Mouse (Mus musculus): ENCODE measurements at regions not wholly inside any gene's neighbourhood (a gene's known extent, or its start where the extent isn't known, plus 50 kb on each side); places are given as distances from the start of the nearest gene placed in this dataset.
A peak's percentile ranks its signal among the peaks of the same experiment; 100 is the strongest.

DNA sequence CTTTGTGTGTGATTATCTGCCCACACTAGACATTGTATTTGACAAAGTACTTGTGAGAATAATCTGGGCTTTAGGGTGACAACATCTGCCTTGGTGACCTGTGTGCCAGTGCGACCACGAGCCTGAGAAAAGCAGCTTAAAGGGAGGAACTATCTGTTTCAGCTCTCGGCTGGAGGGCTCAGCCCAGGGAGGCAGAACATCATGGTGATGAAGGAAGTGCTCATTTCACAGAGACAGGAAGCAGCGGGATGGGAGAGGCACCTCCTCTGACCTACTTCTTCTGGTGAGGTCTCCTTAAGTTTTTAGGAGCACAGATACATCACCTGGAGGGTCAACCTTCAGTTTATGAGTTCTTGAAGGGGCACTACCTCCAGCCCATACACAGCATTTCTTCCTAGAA lies 89.8 kb downstream of the Kif26a start:
- no peak for ATAC-seq
- no peak overlapping the region for H3K4me2 ChIP-seq (replicated peaks)
- H3K36me3 ChIP-seq: no peaks in the 10 kb centered on the region
- 53% methylated on average over 4 of the region's 4 CpGs for WGBS
- H3K9ac ChIP-seq (replicated peaks): no peak overlapping the region
- peaks cover 17% of the 10 kb centered on the region for H3K27me3 ChIP-seq
- no peak overlapping the region for H3K27ac ChIP-seq
- H3K9me3 ChIP-seq: no peaks in the 10 kb centered on the region
- H3K4me3 ChIP-seq (replicated peaks): no peak overlapping the region
- H3K4me1 ChIP-seq (replicated peaks): peaks cover 72% of the 10 kb centered on the region

- peaks cover 74% of the 10 kb centered on the region for H3K4me1 ChIP-seq (replicated peaks)
- WGBS: 52% methylated on average over 13 of the region's 13 CpGs
Measured at GRCm38 (mm10) chr12:112237061-112237490, 91.1 kb downstream of the Kif26a start.

DNA sequence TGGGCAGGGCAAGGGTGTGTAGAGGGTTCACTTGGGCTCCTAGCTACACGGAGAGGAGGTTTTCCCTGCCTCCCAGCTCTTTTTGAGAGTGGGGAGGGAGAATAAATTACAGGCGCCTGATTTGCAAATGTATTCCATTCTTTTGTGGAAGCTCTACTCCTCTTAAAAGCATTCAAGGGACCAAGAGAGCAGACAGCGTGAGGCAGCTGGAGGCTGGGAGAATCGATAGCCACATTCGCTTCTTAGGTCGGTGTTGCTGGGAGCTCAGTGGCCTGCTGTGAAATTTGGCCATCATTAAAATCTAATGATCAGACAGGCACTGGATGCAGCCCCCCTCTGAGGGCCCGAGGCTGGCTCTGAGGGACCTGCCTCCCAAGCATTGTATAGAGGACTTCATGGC lies 92.8 kb downstream of the Kif26a start:
- H3K27me3 ChIP-seq: peaks cover 12% of the 10 kb centered on the region; the same call in 1 of the 2 replicates
- peaks cover 79% of the 10 kb centered on the region for H3K4me1 ChIP-seq (replicated peaks)
- peak; percentile 29; the same call in 1 of the 2 replicates for ATAC-seq
- WGBS: 3% methylated on average over 7 of the region's 7 CpGs
- H3K4me3 ChIP-seq (replicated peaks): no peak overlapping the region
- H3K9me3 ChIP-seq: no peaks in the 10 kb centered on the region
- H3K9ac ChIP-seq (replicated peaks): peak overlapping the region; percentile 33; the same call in 1 of the 2 replicates
- no peak overlapping the region for H3K4me2 ChIP-seq (replicated peaks)
- H3K27ac ChIP-seq: peak overlapping the region; percentile 83
- no peaks in the 10 kb centered on the region for H3K36me3 ChIP-seq

More at GRCm38 (mm10) chr12:112237061-112237490, 91.1 kb downstream of the Kif26a start:
- H3K27ac ChIP-seq: peak overlapping the region; percentile 37; the same call in 1 of the 2 replicates
- no peaks in the 10 kb centered on the region for H3K36me3 ChIP-seq
- no peak overlapping the region for H3K9ac ChIP-seq (replicated peaks)
- H3K9me3 ChIP-seq: no peaks in the 10 kb centered on the region
- H3K27me3 ChIP-seq: peaks cover 17% of the 10 kb centered on the region
- no peak overlapping the region for H3K4me2 ChIP-seq (replicated peaks)
- ATAC-seq: no peak
- H3K4me3 ChIP-seq (replicated peaks): no peak overlapping the region

DNA sequence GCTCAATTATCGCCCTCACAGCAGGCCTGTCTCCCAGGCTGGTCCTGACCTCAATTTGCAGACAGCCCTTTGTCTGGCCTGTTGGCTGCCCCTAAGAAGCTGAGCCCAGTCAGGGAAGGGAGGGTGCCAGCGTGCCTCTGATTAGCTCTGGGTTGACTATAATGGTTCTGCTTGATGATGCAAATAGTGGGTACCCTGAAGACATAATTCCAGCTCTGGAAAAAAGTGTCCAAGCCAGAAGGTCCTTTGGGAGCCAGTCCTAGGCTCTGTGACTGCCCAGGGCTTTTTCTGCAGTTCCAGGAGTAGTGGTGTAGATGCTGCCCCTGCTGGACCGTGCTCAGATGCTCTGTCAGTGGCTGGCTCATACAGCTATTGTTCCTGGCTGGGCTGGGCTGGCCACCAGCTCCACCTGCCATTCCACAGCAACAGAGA lies 95.7 kb downstream of the Kif26a start:
- peak overlapping the region; percentile 76 for H3K27ac ChIP-seq
- WGBS: 2% methylated on average over 3 of the region's 3 CpGs

GRCm38 (mm10) chr12:112243231-112243630 lies 97.2 kb downstream of the Kif26a start:
- 57% methylated on average over 5 of the region's 5 CpGs for WGBS
- H3K27ac ChIP-seq: 0 out of 2 replicates have a peak overlapping the region, but pooled peaks have one; percentile 7
- H3K4me3 ChIP-seq (replicated peaks): no peak overlapping the region
- H3K27me3 ChIP-seq: peaks cover 12% of the 10 kb centered on the region; the same call in 1 of the 2 replicates
- H3K9me3 ChIP-seq: no peaks in the 10 kb centered on the region
- ATAC-seq: peak; percentile 41
- no peak overlapping the region for H3K4me2 ChIP-seq (replicated peaks)
- H3K4me1 ChIP-seq (replicated peaks): peaks cover 56% of the 10 kb centered on the region
- no peak overlapping the region for H3K9ac ChIP-seq (replicated peaks)
- no peaks in the 10 kb centered on the region for H3K36me3 ChIP-seq

More for the DNA sequence above, 95.7 kb downstream of the Kif26a start:
- Histone ChIP-seq H3K4me1 (replicated peaks) (peaks cover 71% of the 10 kb centered on the region), H3K36me3 (no peaks in the 10 kb centered on the region), H3K4me3 (replicated peaks) (no peak overlapping the region), H3K4me2 (replicated peaks) (no peak overlapping the region), H3K9me3 (no peaks in the 10 kb centered on the region), H3K9ac (replicated peaks) (no peak overlapping the region), H3K27me3 (peaks cover 8% of the 10 kb centered on the region; the same call in 1 of the 2 replicates)
- ATAC-seq: peak; percentile 53

- Histone ChIP-seq H3K27me3 (peaks cover 48% of the 10 kb centered on the region), H3K27ac (no peak overlapping the region), H3K4me1 (replicated peaks) (peaks cover 26% of the 10 kb centered on the region), H3K4me2 (replicated peaks) (no peak overlapping the region), H3K4me3 (replicated peaks) (no peak overlapping the region), H3K9ac (replicated peaks) (no peak overlapping the region), H3K36me3 (no peaks in the 10 kb centered on the region), H3K9me3 (no peaks in the 10 kb centered on the region)
- 0 out of 2 replicates have a peak, but pooled peaks have one; percentile 18 for ATAC-seq
- WGBS: 34% methylated on average over 8 of the region's 8 CpGs
Measured at GRCm38 (mm10) chr12:112250894-112251293, 104.9 kb downstream of the Kif26a start.

DNA sequence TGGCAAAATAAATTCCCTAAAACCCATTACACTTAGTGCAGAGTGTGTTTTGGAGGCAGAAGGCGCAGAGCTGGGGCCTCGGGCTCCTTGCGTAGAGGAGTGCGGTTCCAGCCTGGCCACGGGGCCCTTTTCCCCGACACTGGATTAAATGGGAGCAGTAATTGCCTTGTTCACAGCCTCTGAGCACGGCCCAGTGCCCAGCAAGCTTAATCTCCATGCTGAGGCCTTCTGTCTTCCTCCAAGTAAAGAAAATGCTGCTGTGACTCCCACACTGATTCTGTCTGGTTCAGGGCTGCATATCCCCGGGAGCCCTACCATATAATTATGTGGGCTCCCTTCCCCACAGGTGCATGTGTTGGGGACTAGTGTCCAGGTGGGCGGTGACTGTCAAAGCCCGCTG lies 107.5 kb downstream of the Kif26a start:
- Histone ChIP-seq H3K4me2 (replicated peaks) (no peak overlapping the region), H3K27ac (peak overlapping the region; percentile 57), H3K4me1 (replicated peaks) (peaks cover 26% of the 10 kb centered on the region), H3K27me3 (peaks cover 36% of the 10 kb centered on the region), H3K9me3 (no peaks in the 10 kb centered on the region), H3K9ac (replicated peaks) (no peak overlapping the region), H3K36me3 (no peaks in the 10 kb centered on the region), H3K4me3 (replicated peaks) (no peak overlapping the region)
- peak; percentile 44; the same call in 1 of the 2 replicates for ATAC-seq
- 39% methylated on average over 10 of the region's 10 CpGs for WGBS

GRCm38 (mm10) chr12:112255223-112255622 lies 109.2 kb downstream of the Kif26a start:
- no peak for ATAC-seq
- H3K4me3 ChIP-seq (replicated peaks): no peak overlapping the region
- no peak overlapping the region for H3K27ac ChIP-seq
- H3K9me3 ChIP-seq: no peaks in the 10 kb centered on the region
- no peak overlapping the region for H3K4me2 ChIP-seq (replicated peaks)
- no peak overlapping the region for H3K9ac ChIP-seq (replicated peaks)
- WGBS: 89% methylated on average over 12 of the region's 12 CpGs
- H3K4me1 ChIP-seq (replicated peaks): peaks cover 21% of the 10 kb centered on the region
- no peaks in the 10 kb centered on the region for H3K36me3 ChIP-seq
- H3K27me3 ChIP-seq: peaks cover 21% of the 10 kb centered on the region

- 24% methylated on average over 11 of the region's 11 CpGs for WGBS
- H3K9ac ChIP-seq (replicated peaks): no peak overlapping the region
- no peak overlapping the region for H3K4me2 ChIP-seq (replicated peaks)
- H3K27me3 ChIP-seq: peaks cover 23% of the 10 kb centered on the region
- H3K4me1 ChIP-seq (replicated peaks): peaks cover 10% of the 10 kb centered on the region
- no peak overlapping the region for H3K4me3 ChIP-seq (replicated peaks)
- H3K36me3 ChIP-seq: no peaks in the 10 kb centered on the region
- H3K9me3 ChIP-seq: no peaks in the 10 kb centered on the region
- no peak overlapping the region for H3K27ac ChIP-seq
- ATAC-seq: no peak
Measured at GRCm38 (mm10) chr12:112257691-112258090, 111.7 kb downstream of the Kif26a start.

- Histone ChIP-seq H3K9me3 (no peaks in the 10 kb centered on the region), H3K27ac (no peak overlapping the region), H3K4me2 (replicated peaks) (no peak overlapping the region), H3K36me3 (no peaks in the 10 kb centered on the region), H3K4me1 (replicated peaks) (0 out of 2 replicates have a peak, but pooled peaks cover 3% of the 10 kb centered on the region), H3K27me3 (peaks cover 36% of the 10 kb centered on the region), H3K9ac (replicated peaks) (no peak overlapping the region), H3K4me3 (replicated peaks) (no peak overlapping the region)
- WGBS: 85% methylated on average over 14 of the region's 14 CpGs
- ATAC-seq: no peak
Measured at GRCm38 (mm10) chr12:112263283-112264056, 117.5 kb downstream of the Kif26a start.

GRCm38 (mm10) chr12:112264201-112264600 lies 118.2 kb downstream of the Kif26a start:
- no peak for ATAC-seq
- 0 out of 2 replicates have a peak, but pooled peaks cover 3% of the 10 kb centered on the region for H3K4me1 ChIP-seq (replicated peaks)
- 89% methylated on average over 7 of the region's 7 CpGs for WGBS
- H3K9me3 ChIP-seq: no peaks in the 10 kb centered on the region
- no peak overlapping the region for H3K27ac ChIP-seq
- no peaks in the 10 kb centered on the region for H3K36me3 ChIP-seq
- no peak overlapping the region for H3K4me2 ChIP-seq (replicated peaks)
- peaks cover 38% of the 10 kb centered on the region for H3K27me3 ChIP-seq
- H3K9ac ChIP-seq (replicated peaks): no peak overlapping the region
- no peak overlapping the region for H3K4me3 ChIP-seq (replicated peaks)

DNA sequence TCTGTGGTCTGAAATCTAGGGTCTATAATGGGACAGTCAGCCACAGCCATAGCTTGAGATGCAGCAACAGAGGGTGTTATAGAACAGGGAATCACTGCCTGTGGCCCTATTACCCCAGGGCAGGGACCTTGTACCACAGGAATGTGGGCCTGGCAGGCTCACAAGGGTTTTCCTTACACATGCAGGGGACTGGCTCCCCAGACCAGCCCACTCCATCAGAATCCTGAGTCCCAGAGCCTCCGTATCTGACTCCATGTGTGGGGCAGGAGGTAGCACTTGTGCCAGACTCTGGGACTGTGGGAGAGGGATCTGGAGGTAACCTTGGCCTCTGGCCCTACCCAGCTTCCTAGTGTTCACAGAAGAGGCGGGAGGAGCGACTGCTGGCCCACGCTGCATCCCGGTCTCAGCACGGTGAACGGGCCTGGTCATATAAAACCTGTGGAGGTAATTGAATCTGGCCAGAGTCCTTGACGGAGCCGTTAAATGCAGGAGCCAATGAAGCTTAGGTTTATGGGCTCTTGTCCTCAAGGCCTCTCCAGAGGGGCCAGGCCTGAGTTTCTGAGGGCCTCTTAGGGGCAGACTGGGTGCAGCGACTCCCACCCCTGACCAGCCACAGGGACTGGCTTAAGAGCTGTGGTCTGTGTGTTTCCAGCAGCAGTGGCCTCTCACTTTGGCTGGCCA lies 119.4 kb downstream of the Kif26a start:
- 73% methylated on average over 10 of the region's 10 CpGs for WGBS
- H3K9ac ChIP-seq (replicated peaks): no peak overlapping the region

More for the DNA sequence above, 119.4 kb downstream of the Kif26a start:
- ATAC-seq: no peak
- no peak overlapping the region for H3K4me2 ChIP-seq (replicated peaks)
- 0 out of 2 replicates have a peak, but pooled peaks cover 3% of the 10 kb centered on the region for H3K4me1 ChIP-seq (replicated peaks)
- no peaks in the 10 kb centered on the region for H3K9me3 ChIP-seq
- no peak overlapping the region for H3K4me3 ChIP-seq (replicated peaks)
- no peak overlapping the region for H3K27ac ChIP-seq
- peaks cover 41% of the 10 kb centered on the region for H3K27me3 ChIP-seq
- H3K36me3 ChIP-seq: no peaks in the 10 kb centered on the region

Measured in midbrain, embryonic 13.5 days (tissue).